ENCODE assay signal across 22 mouse cellular contexts in the genomic region with DNA sequence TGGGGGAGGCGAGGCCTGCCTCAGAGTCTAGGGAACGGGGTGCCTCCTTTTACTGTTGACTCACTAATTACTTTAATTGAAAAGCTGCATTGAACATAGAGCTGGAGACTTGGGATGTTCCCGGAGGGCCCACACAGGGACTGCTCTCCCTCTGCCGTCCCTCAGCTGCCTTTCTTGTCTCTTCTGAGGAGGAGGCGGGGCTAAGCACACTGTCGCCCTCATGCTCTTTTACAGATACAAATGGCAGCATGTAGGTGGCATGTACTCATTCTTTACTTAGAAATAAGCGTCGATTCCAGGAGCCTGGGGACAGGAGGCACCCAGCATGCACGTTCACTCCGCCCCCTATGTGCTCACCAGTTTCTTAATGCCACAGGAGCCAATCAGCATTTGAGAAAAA. TPM values are rescaled to one million over a fixed set of nuclear protein-coding genes. Genes with fewer than 3 reads are reported as not detected.
DNase-seq lines count a peak whose midpoint lies in the region; ATAC-seq lines count a peak whose summit lies in the region.
"Had no signal": no experiment of that assay in that cellular context is flagged by ENCODE, and none has a peak within 500 bp of the region (broad histone marks: within the 10 kb centered on the region; RNA-seq: fewer than 3 reads in every experiment).

No protein-coding gene starts in this region.

- no peak overlapping the region for H3K9ac ChIP-seq in hindbrain, embryonic 15.5 days
- H3K9ac ChIP-seq in hindbrain, embryonic 14.5 days, result no peak overlapping the region
- 0 out of 2 replicates have a peak overlapping the region, but pooled peaks have one; percentile 23 for H3K9ac ChIP-seq in midbrain, embryonic 13.5 days (replicated peaks)
- H3K9ac ChIP-seq in midbrain, embryonic 15.5 days, result no peak overlapping the region
- H3K9ac ChIP-seq in forebrain, embryonic 13.5 days, result no peak overlapping the region
- H3K9ac ChIP-seq: embryonic facial prominence, embryonic 12.5 days; heart, embryonic 12.5 days; intestine, embryonic 15.5 days; neural tube, embryonic 12.5 days had no signal

- no peak overlapping the region for H3K27ac ChIP-seq in hindbrain, embryonic 15.5 days (replicated peaks)
- no peak overlapping the region for H3K27ac ChIP-seq in hindbrain, embryonic 14.5 days
- no peak overlapping the region for H3K27ac ChIP-seq in midbrain, embryonic 13.5 days
- no peak overlapping the region for H3K27ac ChIP-seq in midbrain, embryonic 15.5 days
- H3K27ac ChIP-seq in forebrain, embryonic 13.5 days, result no peak overlapping the region
- H3K27ac ChIP-seq: embryonic facial prominence, embryonic 12.5 days; intestine, embryonic 15.5 days; kidney, postnatal 0 days; left cerebral cortex, adult 2 months; neural tube, embryonic 12.5 days had no signal

- peak overlapping the region; percentile 3; the same call in 1 of the 2 replicates for H3K4me2 ChIP-seq in hindbrain, embryonic 15.5 days
- no peak overlapping the region for H3K4me2 ChIP-seq in hindbrain, embryonic 14.5 days (replicated peaks)
- H3K4me2 ChIP-seq in midbrain, embryonic 13.5 days (replicated peaks), result 0 out of 2 replicates have a peak overlapping the region, but pooled peaks have one; percentile 13
- H3K4me2 ChIP-seq in midbrain, embryonic 15.5 days, result no peak overlapping the region
- peak overlapping the region; percentile 39 for H3K4me2 ChIP-seq in forebrain, embryonic 13.5 days
- H3K4me2 ChIP-seq: embryonic facial prominence, embryonic 12.5 days; heart, embryonic 12.5 days; intestine, embryonic 15.5 days; neural tube, embryonic 12.5 days had no signal

- H3K4me3 ChIP-seq in hindbrain, embryonic 15.5 days, result no peak overlapping the region
- no peak overlapping the region for H3K4me3 ChIP-seq in hindbrain, embryonic 14.5 days (replicated peaks; ENCODE audit: low read length)
- H3K4me3 ChIP-seq in midbrain, embryonic 13.5 days (replicated peaks), result no peak overlapping the region
- H3K4me3 ChIP-seq in midbrain, embryonic 15.5 days, result no peak overlapping the region
- H3K4me3 ChIP-seq in forebrain, embryonic 13.5 days, result no peak overlapping the region
- H3K4me3 ChIP-seq: embryonic facial prominence, embryonic 12.5 days; heart, embryonic 12.5 days; intestine, embryonic 15.5 days; left cerebral cortex, adult 2 months; neural tube, embryonic 12.5 days had no signal

- H3K36me3 ChIP-seq in hindbrain, embryonic 15.5 days, result no peaks in the 10 kb centered on the region
- H3K36me3 ChIP-seq in hindbrain, embryonic 14.5 days (replicated peaks; ENCODE audit: control insufficient read depth, insufficient read depth), result no peaks in the 10 kb centered on the region
- no peaks in the 10 kb centered on the region for H3K36me3 ChIP-seq in midbrain, embryonic 13.5 days
- no peaks in the 10 kb centered on the region for H3K36me3 ChIP-seq in midbrain, embryonic 15.5 days (replicated peaks)
- no peaks in the 10 kb centered on the region for H3K36me3 ChIP-seq in forebrain, embryonic 13.5 days (ENCODE audit: poor library complexity, severe bottlenecking)
- H3K36me3 ChIP-seq: embryonic facial prominence, embryonic 12.5 days; intestine, embryonic 15.5 days; neural tube, embryonic 12.5 days had no signal

- no peaks in the 10 kb centered on the region for H3K9me3 ChIP-seq in hindbrain, embryonic 15.5 days
- H3K9me3 ChIP-seq in hindbrain, embryonic 14.5 days (ENCODE audit: control insufficient read depth, low read length), result no peaks in the 10 kb centered on the region
- H3K9me3 ChIP-seq in midbrain, embryonic 13.5 days, result no peaks in the 10 kb centered on the region
- no peaks in the 10 kb centered on the region for H3K9me3 ChIP-seq in midbrain, embryonic 15.5 days
- H3K9me3 ChIP-seq in forebrain, embryonic 13.5 days (replicated peaks), result no peaks in the 10 kb centered on the region
- H3K9me3 ChIP-seq: embryonic facial prominence, embryonic 12.5 days; heart, embryonic 12.5 days; intestine, embryonic 15.5 days; neural tube, embryonic 12.5 days had no signal

- 21% methylated on average over 10 of the region's 10 CpGs for WGBS in hindbrain, embryonic 15.5 days
- 21% methylated on average over 10 of the region's 10 CpGs for WGBS in hindbrain, embryonic 14.5 days
- WGBS in midbrain, embryonic 13.5 days, result 25% methylated on average over 10 of the region's 10 CpGs
- WGBS in midbrain, embryonic 15.5 days, result 21% methylated on average over 10 of the region's 10 CpGs
- 16% methylated on average over 10 of the region's 10 CpGs for WGBS in forebrain, embryonic 13.5 days

- peak; percentile 26 for DNase-seq in CD4-positive, CD25-positive, alpha-beta regulatory T cell, adult 2 months (ENCODE audit: low read depth, low spot score)
- DNase-seq in hindbrain, embryonic 14.5 days (ENCODE audit: low spot score), result no peak
- DNase-seq in ovary, postnatal 36 days (ENCODE audit: low spot score), result no peak
- DNase-seq: adrenal gland, postnatal 25 days; cerebellum, postnatal 25 days; heart, postnatal 36 days; liver; lung, adult 18-20 months; lung, postnatal 4 days; midbrain, embryonic 14.5 days; right cerebral cortex, postnatal 14 days had no signal

- no peaks in the 10 kb centered on the region for H3K27me3 ChIP-seq in hindbrain, embryonic 15.5 days
- no peaks in the 10 kb centered on the region for H3K27me3 ChIP-seq in hindbrain, embryonic 14.5 days (ENCODE audit: control insufficient read depth, insufficient read depth, low read length)
- H3K27me3 ChIP-seq in midbrain, embryonic 13.5 days, result no peaks in the 10 kb centered on the region
- no peaks in the 10 kb centered on the region for H3K27me3 ChIP-seq in midbrain, embryonic 15.5 days (replicated peaks)
- H3K27me3 ChIP-seq in forebrain, embryonic 13.5 days, result peaks cover 18% of the 10 kb centered on the region; the same call in 1 of the 2 replicates
- H3K27me3 ChIP-seq: embryonic facial prominence, embryonic 12.5 days; intestine, embryonic 15.5 days; neural tube, embryonic 12.5 days had no signal

- ATAC-seq in CD4-positive, CD25-positive, alpha-beta regulatory T cell, adult 4 months, result no peak
- no peak for ATAC-seq in hindbrain, embryonic 15.5 days (ENCODE audit: low FRiP score, low read depth)
- no peak for ATAC-seq in hindbrain, embryonic 14.5 days (ENCODE audit: low FRiP score)
- peak; percentile 41; the same call in 1 of the 2 replicates for ATAC-seq in midbrain, embryonic 13.5 days
- ATAC-seq in midbrain, embryonic 15.5 days (replicated peaks), result no peak
- peak; percentile 55; the same call in 1 of the 2 replicates for ATAC-seq in forebrain, embryonic 13.5 days
- ATAC-seq: intestine, embryonic 15.5 days had no signal

- H3K4me1 ChIP-seq in hindbrain, embryonic 15.5 days (replicated peaks), result peaks cover 17% of the 10 kb centered on the region
- peaks cover 6% of the 10 kb centered on the region; the same call in 1 of the 2 replicates for H3K4me1 ChIP-seq in hindbrain, embryonic 14.5 days (replicated peaks; ENCODE audit: control insufficient read depth, insufficient read depth, low read length)
- H3K4me1 ChIP-seq in midbrain, embryonic 13.5 days (replicated peaks), result peaks cover 24% of the 10 kb centered on the region
- H3K4me1 ChIP-seq in midbrain, embryonic 15.5 days, result peaks cover 9% of the 10 kb centered on the region
- H3K4me1 ChIP-seq in forebrain, embryonic 13.5 days, result peaks cover 28% of the 10 kb centered on the region
- H3K4me1 ChIP-seq: embryonic facial prominence, embryonic 12.5 days; heart, embryonic 12.5 days; intestine, embryonic 15.5 days had no signal

RNA-seq across cellular contexts. Expression of a gene that starts 39.2 kb away (rescaled TPM):
- 10 to 100 TPM in 1 of 2 experiments, 1 to 10 TPM in 1; 8.4 to 16.2 TPM for polyA plus RNA-seq in CD4-positive, CD25-positive, alpha-beta regulatory T cell, adult 4 months (2017; shearing (Covaris generic))
- 11.7 and 13.2 TPM in 2 replicates for polyA plus RNA-seq in hindbrain, embryonic 15.5 days (2015; fragmentation: Nextera tagmentation; extraction: Ambion mirVana)
- polyA plus RNA-seq in hindbrain, embryonic 14.5 days (2014; fragmentation: Nextera tagmentation; extraction: Ambion mirVana), result 9.9 and 10.7 TPM in 2 replicates
- polyA plus RNA-seq in midbrain, embryonic 13.5 days (2015; fragmentation: Nextera tagmentation; extraction: Ambion mirVana), result 13.4 and 13.6 TPM in 2 replicates
- 14.3 and 15.1 TPM in 2 replicates for polyA plus RNA-seq in midbrain, embryonic 15.5 days (2015; fragmentation: Nextera tagmentation; extraction: Ambion mirVana)
- polyA plus RNA-seq in forebrain, embryonic 13.5 days (2015; fragmentation: Nextera tagmentation; extraction: Ambion mirVana), result 10.1 and 10.7 TPM in 2 replicates

Comparison
In these comparisons a context has a peak if more than half of its experiments do, and no peak if none do; other contexts are left out.
1. ATAC-seq: peak in midbrain, embryonic 13.5 days (single experiment) and forebrain, embryonic 13.5 days (single experiment); none in CD4-positive, CD25-positive, alpha-beta regulatory T cell, adult 4 months (single experiment), hindbrain, embryonic 15.5 days (single experiment), hindbrain, embryonic 14.5 days (single experiment) and midbrain, embryonic 15.5 days (single experiment).
2. H3K4me2 ChIP-seq: peak in hindbrain, embryonic 15.5 days (single experiment), midbrain, embryonic 13.5 days (single experiment) and forebrain, embryonic 13.5 days (single experiment); none in hindbrain, embryonic 14.5 days (single experiment) and midbrain, embryonic 15.5 days (single experiment).